Mouse (Mus musculus): ENCODE data around the gene Pcif1. TPM values are rescaled to one million over a fixed set of nuclear protein-coding genes. Genes with fewer than 3 reads are reported as not detected.
A peak's percentile ranks its signal among the peaks of the same experiment; 100 is the strongest.

Pcif1 gene
- polyA plus RNA-seq, 1 experiment from 2014 or later, result 93.7 TPM

- H3K9ac ChIP-seq (replicated peaks; ENCODE audit: low read depth, low read length), result peak within 1 kb of the TSS; percentile 95
- WGBS, result under 1% methylated on average over 90 of the region's 91 CpGs
- peak; percentile 91 for ATAC-seq
Observed at GRCm38 (mm10) chr2:164911086-164912048, 32.3 kb downstream of the Pcif1 start, which contains the start of gene Zfp335. TSS of gene Zfp335 (minus strand) at chr2:164911757.

GRCm38 (mm10) chr2:164912151-164912550 is 33.0 kb downstream of the Pcif1 start:
- peak overlapping the region; percentile 95 for H3K9ac ChIP-seq (replicated peaks; ENCODE audit: low read depth, low read length)
- H3K4me1 ChIP-seq (replicated peaks; ENCODE audit: control insufficient read depth, insufficient read depth, low read length), result peaks cover 21% of the 10 kb centered on the region
- peaks cover 15% of the 10 kb centered on the region for H3K36me3 ChIP-seq (ENCODE audit: control insufficient read depth, insufficient read depth)
- ATAC-seq, result peak; percentile 27
- 20% methylated on average over 12 of the region's 12 CpGs for WGBS
- peak overlapping the region; percentile 99 for H3K27ac ChIP-seq (ENCODE audit: low read length)
- H3K9me3 ChIP-seq (ENCODE audit: control insufficient read depth, low read length), result no peaks in the 10 kb centered on the region
- no peaks in the 10 kb centered on the region for H3K27me3 ChIP-seq (replicated peaks; ENCODE audit: control insufficient read depth, insufficient read depth, low read length)
- H3K4me3 ChIP-seq (replicated peaks; ENCODE audit: low read length), result peak overlapping the region; percentile 97
- H3K4me2 ChIP-seq (ENCODE audit: low read length), result peak overlapping the region; percentile 84

More at GRCm38 (mm10) chr2:164911086-164912048, 32.3 kb downstream of the Pcif1 start, which contains the start of gene Zfp335:
- Histone ChIP-seq H3K27ac (ENCODE audit: low read length) (peak within 1 kb of the TSS; percentile 99), H3K4me1 (replicated peaks; ENCODE audit: control insufficient read depth, insufficient read depth, low read length) (peaks cover 21% of the 10 kb centered on the region), H3K27me3 (replicated peaks; ENCODE audit: control insufficient read depth, insufficient read depth, low read length) (no peaks in the 10 kb centered on the region), H3K4me2 (ENCODE audit: low read length) (peak within 1 kb of the TSS; percentile 96), H3K4me3 (replicated peaks; ENCODE audit: low read length) (peak within 1 kb of the TSS; percentile 97), H3K9me3 (ENCODE audit: control insufficient read depth, low read length) (no peaks in the 10 kb centered on the region; the same call in 1 of the 2 replicates), H3K36me3 (ENCODE audit: control insufficient read depth, insufficient read depth) (peaks cover 22% of the 10 kb centered on the region)

DNA sequence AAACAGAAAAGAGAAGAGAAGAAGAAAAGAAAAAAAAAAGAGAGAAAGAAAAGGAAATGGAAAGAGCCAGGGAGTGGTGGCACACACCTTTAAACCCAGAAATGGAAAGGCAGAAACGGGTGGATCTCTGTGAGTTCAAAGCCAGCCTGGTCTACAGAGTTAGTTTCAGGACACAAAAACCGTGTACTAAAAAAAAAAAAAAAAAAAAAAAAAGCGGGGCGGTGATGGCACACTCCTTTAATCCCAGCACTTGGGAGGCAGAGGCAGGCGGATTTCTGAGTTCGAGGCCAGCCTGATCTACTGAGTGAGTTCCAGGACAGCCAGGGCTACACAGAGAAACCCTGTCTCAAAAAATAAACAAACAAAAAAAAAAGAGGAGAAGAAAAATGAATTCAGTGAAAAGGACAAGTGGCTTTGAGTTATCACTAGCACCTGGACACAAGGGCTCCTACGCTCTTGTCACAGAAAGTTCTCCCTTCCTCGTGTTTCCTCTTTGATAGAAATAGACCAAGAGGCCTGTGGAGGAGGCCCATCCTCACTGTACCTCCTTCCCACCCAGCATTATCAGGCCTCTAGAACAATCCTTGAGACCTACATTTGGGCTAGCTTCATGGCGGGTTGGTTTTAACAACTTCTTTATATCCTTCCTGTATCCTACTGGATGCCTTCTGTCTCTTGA is 33.8 kb downstream of the Pcif1 start:
- Histone ChIP-seq H3K9me3 (ENCODE audit: control insufficient read depth, low read length) (no peaks in the 10 kb centered on the region), H3K4me3 (replicated peaks; ENCODE audit: low read length) (no peak overlapping the region), H3K4me1 (replicated peaks; ENCODE audit: control insufficient read depth, insufficient read depth, low read length) (peaks cover 21% of the 10 kb centered on the region), H3K9ac (replicated peaks; ENCODE audit: low read depth, low read length) (no peak overlapping the region), H3K36me3 (ENCODE audit: control insufficient read depth, insufficient read depth) (peaks cover 8% of the 10 kb centered on the region; the same call in 1 of the 2 replicates), H3K4me2 (ENCODE audit: low read length) (no peak overlapping the region), H3K27me3 (replicated peaks; ENCODE audit: control insufficient read depth, insufficient read depth, low read length) (no peaks in the 10 kb centered on the region), H3K27ac (ENCODE audit: low read length) (no peak overlapping the region)
- ATAC-seq, result no peak
- WGBS, result 92% methylated on average over 9 of the region's 9 CpGs

DNA sequence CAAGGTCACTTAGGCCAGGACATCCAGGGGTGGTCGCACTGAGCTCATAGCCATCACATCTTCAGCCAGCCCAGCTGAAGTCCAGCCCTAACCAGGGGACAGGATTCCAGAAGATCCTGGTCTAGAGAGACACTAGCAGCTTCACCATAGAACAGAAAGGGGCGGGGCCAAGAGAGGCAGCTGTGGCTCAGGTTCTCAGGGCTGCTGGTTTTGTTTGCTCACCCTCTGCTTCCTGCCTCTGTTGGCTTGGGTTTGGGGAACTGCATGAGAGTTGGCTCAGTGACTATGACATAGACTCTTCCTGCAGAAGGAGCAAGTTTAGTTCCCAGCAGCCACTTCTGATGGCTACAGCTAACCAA is 34.3 kb downstream of the Pcif1 start:
- no peak overlapping the region for H3K9ac ChIP-seq (replicated peaks; ENCODE audit: low read depth, low read length)
- peaks cover 4% of the 10 kb centered on the region; the same call in 1 of the 2 replicates for H3K36me3 ChIP-seq (ENCODE audit: control insufficient read depth, insufficient read depth)
- H3K4me1 ChIP-seq (replicated peaks; ENCODE audit: control insufficient read depth, insufficient read depth, low read length), result peaks cover 21% of the 10 kb centered on the region
- no peaks in the 10 kb centered on the region for H3K9me3 ChIP-seq (ENCODE audit: control insufficient read depth, low read length)
- H3K27me3 ChIP-seq (replicated peaks; ENCODE audit: control insufficient read depth, insufficient read depth, low read length), result no peaks in the 10 kb centered on the region
- no peak overlapping the region for H3K27ac ChIP-seq (ENCODE audit: low read length)
- H3K4me3 ChIP-seq (replicated peaks; ENCODE audit: low read length), result no peak overlapping the region
- no peak for ATAC-seq
- no peak overlapping the region for H3K4me2 ChIP-seq (ENCODE audit: low read length)
- WGBS, result 96% methylated on average over 2 of the region's 2 CpGs

DNA sequence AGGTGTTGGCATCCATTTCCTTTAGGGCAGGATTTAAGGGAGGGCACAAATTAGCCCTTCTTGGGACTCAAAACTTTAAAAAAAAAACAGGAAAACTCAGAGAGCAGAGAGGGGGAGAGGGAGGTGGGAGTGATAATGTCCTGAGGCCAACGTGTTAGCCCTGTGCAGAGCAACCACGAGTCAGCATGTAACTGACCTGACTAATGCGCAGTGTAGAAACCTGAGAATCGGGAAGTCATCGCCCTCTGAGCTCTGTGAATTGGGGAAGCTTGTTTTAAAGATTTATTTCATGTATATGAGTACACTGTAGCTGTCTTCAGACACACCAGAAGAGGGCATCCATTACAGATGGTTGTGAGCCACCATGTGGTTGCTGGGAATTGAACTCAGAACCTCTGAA is 37.7 kb downstream of the Pcif1 start:
- 89% methylated on average over 5 of the region's 5 CpGs for WGBS
- Histone ChIP-seq H3K9ac (replicated peaks; ENCODE audit: low read depth, low read length) (no peak overlapping the region), H3K36me3 (ENCODE audit: control insufficient read depth, insufficient read depth) (0 out of 2 replicates have a peak, but pooled peaks cover 2% of the 10 kb centered on the region), H3K4me2 (ENCODE audit: low read length) (no peak overlapping the region), H3K9me3 (ENCODE audit: control insufficient read depth, low read length) (no peaks in the 10 kb centered on the region), H3K27me3 (replicated peaks; ENCODE audit: control insufficient read depth, insufficient read depth, low read length) (no peaks in the 10 kb centered on the region), H3K4me3 (replicated peaks; ENCODE audit: low read length) (no peak overlapping the region), H3K27ac (ENCODE audit: low read length) (no peak overlapping the region), H3K4me1 (replicated peaks; ENCODE audit: control insufficient read depth, insufficient read depth, low read length) (peaks cover 7% of the 10 kb centered on the region)
- no peak for ATAC-seq

DNA sequence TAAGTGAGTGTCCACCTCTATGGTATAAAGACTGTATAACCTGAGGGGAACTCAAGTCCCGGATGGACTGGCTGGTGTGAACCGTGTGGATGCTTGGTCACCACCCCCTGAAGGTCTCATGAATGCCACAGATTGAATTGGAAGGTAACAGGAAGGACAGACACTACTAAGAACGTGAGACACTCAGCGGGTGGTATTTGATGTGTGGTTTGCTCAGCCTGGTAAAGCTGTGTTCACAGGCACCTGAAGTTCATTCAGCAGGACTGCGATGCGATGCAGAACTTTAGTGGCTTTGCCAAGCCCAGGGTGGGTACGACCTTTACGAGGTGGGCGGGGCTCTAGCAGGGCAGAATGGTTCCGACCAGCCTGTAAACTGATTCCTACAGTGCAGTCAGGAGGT is 38.3 kb downstream of the Pcif1 start:
- Histone ChIP-seq H3K9me3 (ENCODE audit: control insufficient read depth, low read length) (no peaks in the 10 kb centered on the region), H3K9ac (replicated peaks; ENCODE audit: low read depth, low read length) (no peak overlapping the region), H3K4me2 (ENCODE audit: low read length) (no peak overlapping the region), H3K4me1 (replicated peaks; ENCODE audit: control insufficient read depth, insufficient read depth, low read length) (peaks cover 2% of the 10 kb centered on the region), H3K4me3 (replicated peaks; ENCODE audit: low read length) (no peak overlapping the region), H3K36me3 (ENCODE audit: control insufficient read depth, insufficient read depth) (0 out of 2 replicates have a peak, but pooled peaks cover 2% of the 10 kb centered on the region), H3K27ac (ENCODE audit: low read length) (no peak overlapping the region), H3K27me3 (replicated peaks; ENCODE audit: control insufficient read depth, insufficient read depth, low read length) (no peaks in the 10 kb centered on the region)
- 68% methylated on average over 10 of the region's 10 CpGs for WGBS
- ATAC-seq, result no peak

DNA sequence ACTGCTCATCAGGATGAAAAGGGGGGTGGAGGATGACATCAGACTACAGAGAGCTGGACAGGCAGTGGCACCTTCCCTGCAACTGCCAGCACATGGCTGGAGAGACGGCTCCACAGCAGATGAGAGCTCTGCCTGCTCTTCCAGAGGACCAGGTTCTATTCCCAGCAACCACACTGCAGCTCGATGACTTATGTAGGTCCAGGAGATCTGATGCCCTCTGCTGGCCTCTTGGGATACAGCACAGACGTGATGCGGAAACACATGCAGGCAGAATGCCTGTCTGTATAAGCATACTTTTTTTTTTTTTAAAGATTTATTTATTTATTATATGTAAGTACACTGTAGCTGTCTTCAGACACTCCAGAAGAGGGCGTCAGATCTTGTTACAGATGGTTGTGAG is 39.2 kb downstream of the Pcif1 start:
- Histone ChIP-seq H3K36me3 (ENCODE audit: control insufficient read depth, insufficient read depth) (0 out of 2 replicates have a peak, but pooled peaks cover 2% of the 10 kb centered on the region), H3K27ac (ENCODE audit: low read length) (no peak overlapping the region), H3K27me3 (replicated peaks; ENCODE audit: control insufficient read depth, insufficient read depth, low read length) (no peaks in the 10 kb centered on the region), H3K4me1 (replicated peaks; ENCODE audit: control insufficient read depth, insufficient read depth, low read length) (no peaks in the 10 kb centered on the region; the same call in 1 of the 2 replicates), H3K9me3 (ENCODE audit: control insufficient read depth, low read length) (no peaks in the 10 kb centered on the region), H3K4me2 (ENCODE audit: low read length) (no peak overlapping the region), H3K4me3 (replicated peaks; ENCODE audit: low read length) (no peak overlapping the region), H3K9ac (replicated peaks; ENCODE audit: low read depth, low read length) (no peak overlapping the region)
- 0 out of 2 replicates have a peak, but pooled peaks have one; percentile 18 for ATAC-seq
- WGBS, result 62% methylated on average over 4 of the region's 5 CpGs

DNA sequence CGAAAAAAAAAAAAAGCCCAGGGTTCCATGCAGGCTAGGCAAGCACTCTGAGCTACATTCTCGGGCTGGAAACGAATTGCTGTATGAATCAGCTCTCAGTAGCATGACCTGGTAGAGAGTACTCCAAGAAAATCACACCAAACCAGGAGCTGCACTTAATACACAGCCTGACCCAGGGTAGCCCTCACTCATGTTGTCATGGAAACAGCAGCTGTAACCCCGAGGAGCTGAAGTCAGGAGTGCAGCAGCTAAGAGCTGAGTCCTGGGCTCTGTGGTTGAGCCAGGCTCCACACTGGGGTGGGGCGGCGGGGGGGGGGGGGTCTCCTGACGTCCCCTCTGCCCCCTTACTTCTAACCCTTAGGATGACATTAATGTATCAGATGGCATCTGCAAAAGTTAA is 42.9 kb downstream of the Pcif1 start:
- Histone ChIP-seq H3K4me3 (replicated peaks; ENCODE audit: low read length) (no peak overlapping the region), H3K4me1 (replicated peaks; ENCODE audit: control insufficient read depth, insufficient read depth, low read length) (peaks cover 11% of the 10 kb centered on the region), H3K4me2 (ENCODE audit: low read length) (no peak overlapping the region), H3K36me3 (ENCODE audit: control insufficient read depth, insufficient read depth) (0 out of 2 replicates have a peak, but pooled peaks cover 2% of the 10 kb centered on the region), H3K27me3 (replicated peaks; ENCODE audit: control insufficient read depth, insufficient read depth, low read length) (no peaks in the 10 kb centered on the region), H3K9me3 (ENCODE audit: control insufficient read depth, low read length) (no peaks in the 10 kb centered on the region), H3K9ac (replicated peaks; ENCODE audit: low read depth, low read length) (no peak overlapping the region), H3K27ac (ENCODE audit: low read length) (no peak overlapping the region)
- 62% methylated on average over 7 of the region's 7 CpGs for WGBS
- ATAC-seq, result no peak

DNA sequence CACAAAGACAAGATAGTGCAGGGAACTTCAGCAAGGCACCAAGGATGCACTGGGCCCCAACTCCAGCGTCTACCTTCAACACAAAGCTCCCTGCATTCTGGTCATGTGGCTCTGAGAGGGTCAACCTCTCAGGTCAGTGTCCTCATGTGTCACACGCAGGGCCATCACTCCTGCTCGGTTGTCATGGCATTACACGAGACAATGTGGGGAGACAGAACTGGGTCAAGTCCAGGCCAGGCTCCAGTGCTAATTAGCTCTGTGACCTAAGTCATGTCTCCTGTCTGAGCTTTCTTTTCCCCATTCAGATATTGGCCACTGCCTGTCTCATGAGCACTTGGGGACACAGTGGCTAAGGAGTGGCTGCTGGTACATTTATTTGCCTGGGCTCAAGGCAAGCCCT is 44.2 kb downstream of the Pcif1 start:
- Histone ChIP-seq H3K36me3 (ENCODE audit: control insufficient read depth, insufficient read depth) (0 out of 2 replicates have a peak, but pooled peaks cover 2% of the 10 kb centered on the region), H3K27me3 (replicated peaks; ENCODE audit: control insufficient read depth, insufficient read depth, low read length) (no peaks in the 10 kb centered on the region; the same call in 1 of the 2 replicates), H3K9ac (replicated peaks; ENCODE audit: low read depth, low read length) (no peak overlapping the region), H3K27ac (ENCODE audit: low read length) (no peak overlapping the region), H3K4me3 (replicated peaks; ENCODE audit: low read length) (no peak overlapping the region), H3K4me1 (replicated peaks; ENCODE audit: control insufficient read depth, insufficient read depth, low read length) (peaks cover 11% of the 10 kb centered on the region), H3K4me2 (ENCODE audit: low read length) (no peak overlapping the region), H3K9me3 (ENCODE audit: control insufficient read depth, low read length) (no peaks in the 10 kb centered on the region)
- no peak for ATAC-seq
- WGBS, result 71% methylated on average over 4 of the region's 4 CpGs

Data from forebrain, embryonic 16.5 days (tissue).